Mouse (Mus musculus): ENCODE measurements at regions not wholly inside any gene's neighbourhood (a gene's known extent, or its start where the extent isn't known, plus 50 kb on each side); places are given as distances from the start of the nearest gene placed in this dataset.
"Not testable (repeated sequence)": the region's sequence is repeated elsewhere in the genome, so short reads cannot be mapped to it uniquely, and the experiment has no call there.

- DNase-seq (ENCODE audit: low read depth, low spot score), result no peak
These were observed 114.8 kb downstream of the Galc start for GRCm38 (mm10) chr12:98144464-98144863.

- no peak for DNase-seq (ENCODE audit: low read depth, low spot score)
These were observed 116.1 kb downstream of the Galc start for GRCm38 (mm10) chr12:98143170-98143569.

GRCm38 (mm10) chr12:98139906-98140305 is 119.4 kb downstream of the Galc start:
- DNase-seq (ENCODE audit: low read depth, low spot score), result not testable (repeated sequence)

- no peak for DNase-seq (ENCODE audit: low read depth, low spot score)
These were observed 128.0 kb downstream of the Galc start for GRCm38 (mm10) chr12:98131276-98131675.

GRCm38 (mm10) chr12:98123541-98123940 is 135.7 kb downstream of the Galc start:
- DNase-seq (ENCODE audit: low read depth, low spot score), result no peak

GRCm38 (mm10) chr12:98108039-98108438 is 151.2 kb downstream of the Galc start:
- DNase-seq (ENCODE audit: low read depth, low spot score), result peak; percentile 1

- no peak for DNase-seq (ENCODE audit: low read depth, low spot score)
These were observed 152.2 kb downstream of the Galc start for GRCm38 (mm10) chr12:98106789-98107684.

GRCm38 (mm10) chr12:98106151-98106788 is 153.0 kb downstream of the Galc start:
- no peak for DNase-seq (ENCODE audit: low read depth, low spot score)

- DNase-seq (ENCODE audit: low read depth, low spot score), result no peak
These were observed 153.5 kb downstream of the Galc start for GRCm38 (mm10) chr12:98105749-98106148.

GRCm38 (mm10) chr12:98090171-98090570 is 169.1 kb downstream of the Galc start:
- no peak for DNase-seq (ENCODE audit: low read depth, low spot score)

GRCm38 (mm10) chr12:98078351-98078750 is 180.9 kb downstream of the Galc start:
- no peak for DNase-seq (ENCODE audit: low read depth, low spot score)

GRCm38 (mm10) chr12:98075580-98075979 is 183.7 kb downstream of the Galc start:
- DNase-seq (ENCODE audit: low read depth, low spot score), result no peak

GRCm38 (mm10) chr12:98069110-98069509 is 190.1 kb downstream of the Galc start:
- DNase-seq (ENCODE audit: low read depth, low spot score), result no peak

- DNase-seq (ENCODE audit: low read depth, low spot score), result no peak
These were observed 199.7 kb downstream of the Galc start for GRCm38 (mm10) chr12:98059419-98060180.

- no peak for DNase-seq (ENCODE audit: low read depth, low spot score)
These were observed 200.3 kb downstream of the Galc start for GRCm38 (mm10) chr12:98058977-98059376.

- DNase-seq (ENCODE audit: low read depth, low spot score), result no peak
These were observed 208.3 kb downstream of the Galc start for GRCm38 (mm10) chr12:98050934-98051333.

- DNase-seq (ENCODE audit: low read depth, low spot score), result no peak
These were observed 208.8 kb downstream of the Galc start for GRCm38 (mm10) chr12:98050500-98050899.

- DNase-seq (ENCODE audit: low read depth, low spot score), result no peak
These were observed 209.2 kb downstream of the Galc start for GRCm38 (mm10) chr12:98050057-98050456.

- no peak for DNase-seq (ENCODE audit: low read depth, low spot score)
These were observed 211.5 kb downstream of the Galc start for GRCm38 (mm10) chr12:98047765-98048164.

GRCm38 (mm10) chr12:98046459-98047440 is 212.5 kb downstream of the Galc start:
- no peak for DNase-seq (ENCODE audit: low read depth, low spot score)

All from 3T3-L1 (cell line).